Mouse (Mus musculus): ENCODE measurements around the gene Evc. TPM values are rescaled to one million over a fixed set of nuclear protein-coding genes. Genes with fewer than 3 reads are reported as not detected.

Gene Evc
- polyA plus RNA-seq (2014; fragmentation: Illumina TruSeq; extraction: RNeasy Lipid Tissue Mini Kit (QIAGEN cat#74804); ENCODE audit: low read depth, low replicate concordance) = 1.3 TPM

DNA sequence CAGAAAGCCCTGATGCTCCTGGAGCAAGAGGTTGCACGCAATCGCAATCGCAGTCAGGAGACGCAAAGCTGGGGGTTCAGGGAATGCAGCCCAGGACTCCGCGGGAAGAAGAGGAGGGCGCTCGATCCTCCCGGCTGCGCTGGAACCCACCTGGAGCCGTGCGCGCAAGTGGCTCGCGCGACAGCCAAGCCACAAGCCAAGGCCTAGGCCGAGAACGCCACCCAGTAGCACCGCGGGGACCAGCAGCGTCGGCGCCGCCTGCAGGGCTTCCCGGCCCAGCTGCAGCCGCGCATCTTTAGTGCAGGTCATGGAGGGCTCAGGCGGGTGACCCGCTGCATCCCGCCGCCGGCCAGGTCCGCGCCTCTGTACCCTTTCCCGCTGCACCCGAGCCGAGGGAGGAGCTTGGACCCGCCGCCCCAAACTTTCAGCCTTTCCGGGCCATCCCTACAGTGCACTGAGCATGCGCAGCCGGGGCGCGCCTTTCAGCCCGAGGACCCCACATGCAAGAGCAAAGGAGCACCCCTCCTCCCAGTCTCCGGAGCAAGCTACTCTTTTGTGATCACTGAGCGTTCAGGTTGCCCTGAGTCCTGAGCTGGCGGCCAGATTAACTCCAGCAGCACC is at the start of gene Evc:
Evc (minus strand) TSS at position 410 of the 621 bp plus-strand sequence.

GRCm38 (mm10) chr5:37338288-37338687 is 1.6 kb upstream of the Evc start, which contains the start of gene Evc2:
Evc2 (plus strand) TSS chr5:37338499.

GRCm38 (mm10) chr5:37241651-37242151 is 95.0 kb downstream of the Evc start, which contains the start of gene Crmp1:
Crmp1 (plus strand) TSS chr5:37241940.

Other genes with a start within 250 kb of the Evc start
- gene Crmp1, start 95.0 kb downstream of the Evc start, polyA plus RNA-seq (2014; fragmentation: Illumina TruSeq; extraction: RNeasy Lipid Tissue Mini Kit (QIAGEN cat#74804); ENCODE audit: low read depth, low replicate concordance) = 0.19 TPM
- 2.1 TPM for gene Evc2, start 1.6 kb upstream of the Evc start, polyA plus RNA-seq (2014; fragmentation: Illumina TruSeq; extraction: RNeasy Lipid Tissue Mini Kit (QIAGEN cat#74804); ENCODE audit: low read depth, low replicate concordance)

Data from sigmoid colon, adult 10 weeks (tissue).